Mouse (Mus musculus): Measurements from ENCODE around the gene Emsy.

DNA sequence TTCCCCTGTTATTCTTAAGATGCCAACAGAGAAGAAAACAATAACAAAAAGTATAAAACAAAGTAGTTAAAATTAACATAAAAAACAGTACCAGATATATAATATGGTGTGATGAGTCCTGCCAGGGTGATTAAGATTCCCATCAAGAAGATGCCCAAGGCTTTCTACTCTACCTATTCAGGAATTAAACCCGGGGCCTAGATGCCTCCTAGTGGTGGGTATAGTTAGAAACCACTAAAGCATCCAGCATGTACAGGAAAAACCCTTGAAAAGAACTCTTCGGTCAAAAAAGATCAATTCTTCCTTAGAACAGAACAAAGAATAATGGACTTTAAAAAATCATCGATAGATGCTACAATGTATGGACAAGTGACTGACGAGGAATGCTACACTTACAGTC lies 49.4 kb downstream of the Emsy start:
- TF ChIP-seq CTCF (IDR thresholded peaks at IDR 0.05; ENCODE audit: low read depth) (peak; percentile 48), EP300 (IDR thresholded peaks at IDR 0.05; ENCODE audit: low read depth) (no peak)
